Mouse (Mus musculus) ES-E14 (cell line): ENCODE data around the gene Atp6ap1l. TPM values are rescaled to one million over a fixed set of nuclear protein-coding genes. Genes with fewer than 3 reads are reported as not detected.

Experiments used
- DNase-seq: peaks from one replicate; pipeline ENCODE4 v3.0.0-alpha.2; 2013; ENCODE audit warnings: low read depth, low spot score
- H3K27ac ChIP-seq: 2 replicates; pipeline ENCODE4 v1.5.1; 2012; ENCODE audit warnings: low read depth, mild to moderate bottlenecking, low read length, moderate library complexity, mixed read lengths; ENCODE audit not compliant: poor library complexity, insufficient read depth, severe bottlenecking
- H3K36me3 ChIP-seq: 2 replicates; pipeline ENCODE4 v1.6.1; 2012; ENCODE audit warnings: mild to moderate bottlenecking, low read length, moderate library complexity, mixed read lengths; ENCODE audit not compliant: control insufficient read depth, poor library complexity, insufficient read depth, severe bottlenecking
- H3K4me1 ChIP-seq, 2 experiments: fragments of 150-350 bp in 1 of 2; sonication (generic) in 1 of 2; 2 replicates each; pipeline ENCODE4 v1.6.1; 2012; ENCODE audit warnings: low read length in 2 of 2, mild to moderate bottlenecking in 1 of 2, mixed read lengths in 1 of 2; ENCODE audit not compliant: control insufficient read depth in 2 of 2, insufficient read depth in 2 of 2, poor library complexity in 1 of 2
- H3K4me3 ChIP-seq, 2 experiments: fragments of 150-350 bp in 1 of 2; sonication (generic) in 1 of 2; 2 replicates each; pipeline ENCODE4 v1.5.1; 2012; ENCODE audit warnings: low read length in 2 of 2, low read depth in 1 of 2, mild to moderate bottlenecking in 1 of 2, mixed read lengths in 1 of 2; ENCODE audit not compliant: insufficient read depth in 1 of 2, poor library complexity in 1 of 2, severe bottlenecking in 1 of 2
- H3K9ac ChIP-seq: 2 replicates; pipeline ENCODE4 v1.6.1; 2012; ENCODE audit warnings: low read depth, mild to moderate bottlenecking, low read length, mixed read lengths; ENCODE audit not compliant: poor library complexity, insufficient read depth, severe bottlenecking
- H3K9me3 ChIP-seq: fragments of 150-350 bp; sonication (generic); 2 replicates; pipeline ENCODE4 v1.6.1; 2012; ENCODE audit warnings: low read depth, mild to moderate bottlenecking, low read length; ENCODE audit not compliant: control insufficient read depth, insufficient read depth
- CHD2 ChIP-seq: IDR thresholded peaks from 2 replicates; pipeline ENCODE4 v1.6.1; 2014; ENCODE audit warnings: mild to moderate bottlenecking, low read depth, low read length, inconsistent platforms
- HCFC1 ChIP-seq: IDR thresholded peaks from 2 replicates; pipeline ENCODE4 v1.6.1; 2012; ENCODE audit warnings: low read length, inconsistent platforms, borderline replicate concordance; ENCODE audit not compliant: insufficient read depth
- MAFK ChIP-seq: IDR thresholded peaks from 2 replicates; pipeline ENCODE4 v1.6.1; 2014; ENCODE audit warnings: mild to moderate bottlenecking, low read depth, low read length, inconsistent platforms; ENCODE audit not compliant: insufficient read depth
- ZC3H11A ChIP-seq: IDR thresholded peaks from 2 replicates; pipeline ENCODE4 v1.6.1; 2012; ENCODE audit warnings: low read depth, mild to moderate bottlenecking, inconsistent platforms, low read length, borderline replicate concordance
- ZNF384 ChIP-seq: IDR thresholded peaks from 2 replicates; pipeline ENCODE4 v1.6.1; 2012; ENCODE audit warnings: low read depth, low read length, inconsistent platforms
- in situ Hi-C, 2 experiments: fragments of 600-800 bp; cut with MboI; formaldehyde crosslinking; loops; one replicate each; pipeline ENCODE4 v1.15.1; 2025; ENCODE audit warnings: low sequenced_read_pairs in 2 of 2, inconsistent platforms in 1 of 2; ENCODE audit not compliant: unreplicated experiment in 2 of 2
- total RNA-seq: library from RNA; depleted of rRNA; stranded (reverse); fragments of 300-350 nt; gene quantifications from 2 replicates; pipeline ENCODE4 v1.2.3, GENCODE M21; 2012

Atp6ap1l gene
- total RNA-seq, 1 experiment: 0.49 TPM

DNA sequence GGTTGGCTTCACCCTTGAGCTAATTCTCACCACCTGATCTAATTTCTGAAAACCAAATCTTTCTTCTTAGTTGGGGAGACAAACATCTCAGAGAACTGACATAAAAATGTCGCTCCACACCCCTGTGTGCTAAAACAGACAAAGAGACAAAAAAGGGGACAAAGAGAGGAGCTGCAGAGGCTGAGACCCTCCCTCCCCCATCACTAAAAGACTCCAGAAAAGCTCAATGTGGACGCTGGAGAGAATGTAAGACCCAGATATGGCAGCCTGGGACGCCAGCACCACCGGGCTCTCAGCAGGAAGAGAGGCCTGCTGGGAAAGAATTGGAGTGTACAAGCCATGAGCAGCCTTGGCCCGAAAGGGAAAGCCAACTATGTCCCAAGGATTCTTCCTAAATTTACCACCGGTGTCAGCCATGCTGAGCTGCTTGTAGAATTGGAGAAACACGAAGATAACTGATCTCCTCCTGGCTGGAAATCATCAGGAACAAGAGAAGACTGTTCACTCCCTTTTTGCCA lies 8.6 kb upstream of the Atp6ap1l start:
- H3K36me3 ChIP-seq: no peaks in the 10 kb centered on the region
- in situ Hi-C loops: no loop called here

GRCm38 (mm10) chr13:90912760-90913674 lies 7.9 kb upstream of the Atp6ap1l start:
- in situ Hi-C loops: no loop called here
- no peak overlapping the region for H3K4me3 ChIP-seq

More for the DNA sequence above, 8.6 kb upstream of the Atp6ap1l start:
- no peaks in the 10 kb centered on the region for H3K4me1 ChIP-seq
- TF ChIP-seq CHD2 (no peak), MAFK (no peak), ZC3H11A (no peak), HCFC1 (no peak), ZNF384 (no peak)
- H3K9ac ChIP-seq: no peak overlapping the region
- no peaks in the 10 kb centered on the region for H3K9me3 ChIP-seq
- no peak overlapping the region for H3K4me3 ChIP-seq
- no peak overlapping the region for H3K27ac ChIP-seq
- no peak for DNase-seq

DNA sequence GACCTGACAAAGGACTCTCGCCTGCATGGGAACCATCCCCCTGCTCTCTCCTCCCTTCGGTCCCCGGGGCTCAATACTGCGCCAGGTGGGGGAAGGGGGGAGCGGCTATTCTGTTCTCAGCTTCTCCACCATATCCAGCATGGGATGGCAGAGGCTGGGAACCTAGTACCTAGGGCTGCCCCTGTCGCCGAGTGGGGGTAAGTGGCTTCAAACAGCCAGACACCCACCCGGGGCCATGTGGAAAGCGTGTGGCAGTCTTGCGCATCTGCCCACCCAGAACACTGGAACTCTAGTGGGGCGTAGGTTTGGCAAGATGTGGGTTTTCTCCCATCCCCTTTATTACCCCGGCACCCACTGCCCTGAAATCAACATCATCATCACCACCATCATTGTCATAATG lies 2.2 kb upstream of the Atp6ap1l start:
- TF ChIP-seq ZC3H11A (no peak), MAFK (no peak), HCFC1 (no peak), ZNF384 (no peak), CHD2 (no peak)
- Histone ChIP-seq H3K4me3 (0 out of 4 replicates have a peak overlapping the region, but pooled peaks of 1 of the 2 experiments have one; percentile 26), H3K9ac (no peak overlapping the region), H3K36me3 (no peaks in the 10 kb centered on the region), H3K27ac (no peak overlapping the region), H3K9me3 (no peaks in the 10 kb centered on the region), H3K4me1 (no peaks in the 10 kb centered on the region)
- no peak for DNase-seq
- in situ Hi-C loops: no loop called here

More at GRCm38 (mm10) chr13:90912760-90913674, 7.9 kb upstream of the Atp6ap1l start:
- Histone ChIP-seq H3K9me3 (no peaks in the 10 kb centered on the region), H3K36me3 (no peaks in the 10 kb centered on the region), H3K27ac (no peak overlapping the region), H3K4me1 (no peaks in the 10 kb centered on the region), H3K9ac (no peak overlapping the region)
- DNase-seq: no peak
- no peak for TF ChIP-seq ZC3H11A
- TF ChIP-seq CHD2: no peak
- no peak for TF ChIP-seq HCFC1
- TF ChIP-seq ZNF384: no peak
- no peak for TF ChIP-seq MAFK

DNA sequence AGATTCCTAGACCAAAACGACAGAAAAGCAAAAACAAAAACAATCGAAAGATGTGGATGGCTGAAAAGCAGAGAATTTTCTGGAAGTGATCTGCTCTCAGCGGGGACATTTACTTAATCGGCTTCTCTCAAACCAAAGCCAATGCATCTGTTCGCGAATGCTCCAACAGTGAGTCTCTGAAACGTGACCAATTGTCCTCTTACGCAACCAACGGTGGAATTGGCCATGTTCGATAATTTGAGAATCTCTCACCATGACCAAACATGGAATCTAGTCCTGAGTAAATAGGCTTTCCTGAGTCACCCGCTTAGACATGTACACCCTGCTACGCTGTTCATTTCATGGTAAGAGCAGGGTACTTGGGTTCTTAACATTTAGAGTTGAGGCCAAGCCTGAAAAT lies 8.3 kb downstream of the Atp6ap1l start:
- H3K9me3 ChIP-seq: no peaks in the 10 kb centered on the region
- no peak overlapping the region for H3K27ac ChIP-seq
- H3K9ac ChIP-seq: no peak overlapping the region
- no peak for DNase-seq
- H3K4me3 ChIP-seq: no peak overlapping the region
- in situ Hi-C loops: no loop called here
- no peaks in the 10 kb centered on the region for H3K36me3 ChIP-seq
- TF ChIP-seq ZC3H11A (no peak), MAFK (no peak), CHD2 (no peak), HCFC1 (no peak), ZNF384 (no peak)
- H3K4me1 ChIP-seq: no peaks in the 10 kb centered on the region
